Mouse (Mus musculus): Measurements from ENCODE around the gene Adra1b.

- TF ChIP-seq HCFC1 (IDR thresholded peaks at IDR 0.05; ENCODE audit: borderline replicate concordance, insufficient read depth, low read length) (no peak), ZNF384 (IDR thresholded peaks at IDR 0.05; ENCODE audit: low read depth, low read length) (no peak)
Observed at GRCm38 (mm10) chr11:43933000-43933399, 32.0 kb upstream of the Adra1b start.

Data from ES-E14 (cell line).